Mouse (Mus musculus) hindbrain, embryonic 16.5 days (tissue): ENCODE data around the gene Tekt4. TPM values are rescaled to one million over a fixed set of nuclear protein-coding genes. Genes with fewer than 3 reads are reported as not detected.

Experiments used
- ATAC-seq: fragments of 200-750 bp; cut with Nextera tagmentation; 2 replicates; pipeline ENCODE4 v1.8.0; 2017; ENCODE audit warnings: moderate TSS enrichment, moderate library complexity
- H3K27ac ChIP-seq: fragments of 300-500 bp; sonication (generic); 2 replicates; pipeline ENCODE4 v1.5.1; 2014; ENCODE audit warnings: low read depth, mild to moderate bottlenecking, control low read depth, low read length, moderate library complexity
- H3K27me3 ChIP-seq: fragments of 300-500 bp; sonication (generic); replicated peaks from 2 replicates; pipeline ENCODE4 v1.6.1; 2014; ENCODE audit warnings: low read length; ENCODE audit not compliant: control insufficient read depth, insufficient read depth
- H3K36me3 ChIP-seq: fragments of 300-500 bp; sonication (generic); 2 replicates; pipeline ENCODE4 v1.6.1; 2014; ENCODE audit warnings: mild to moderate bottlenecking, low read length, moderate library complexity, mixed read lengths; ENCODE audit not compliant: control insufficient read depth, insufficient read depth
- H3K4me1 ChIP-seq: fragments of 300-500 bp; sonication (generic); 2 replicates; pipeline ENCODE4 v1.6.1; 2014; ENCODE audit warnings: low read depth, low read length; ENCODE audit not compliant: control insufficient read depth, insufficient read depth
- H3K4me2 ChIP-seq: fragments of 300-500 bp; sonication (generic); 2 replicates; pipeline ENCODE4 v1.6.1; 2014; ENCODE audit warnings: mild to moderate bottlenecking, low read length, control low read depth, moderate library complexity
- H3K4me3 ChIP-seq: fragments of 300-500 bp; sonication (generic); 2 replicates; pipeline ENCODE4 v1.5.1; 2014; ENCODE audit warnings: mild to moderate bottlenecking, low read length, control low read depth, moderate library complexity
- H3K9ac ChIP-seq: fragments of 300-500 bp; sonication (generic); 2 replicates; pipeline ENCODE4 v1.6.1; 2014; ENCODE audit warnings: low read depth, mild to moderate bottlenecking, control low read depth, low read length, moderate library complexity
- H3K9me3 ChIP-seq: fragments of 300-500 bp; sonication (generic); 2 replicates; pipeline ENCODE4 v1.6.1; 2014; ENCODE audit warnings: mild to moderate bottlenecking, low read length, moderate library complexity; ENCODE audit not compliant: control insufficient read depth
- WGBS: fragments of 180-500 bp; shearing (Covaris S2); extraction: QIAGEN DNeasy Blood & Tissue Kit; methylation state at CpG from one replicate; pipeline ENCODE4 v1.1.7; 2014; 5-methylcytosine and 5-hydroxymethylcytosine counted together
- polyA plus RNA-seq: library from polyadenylated mRNA; unstranded; fragments of >200 nt; fragmentation: Nextera tagmentation; extraction: Ambion mirVana; gene quantifications from 2 replicates; pipeline ENCODE4 v1.2.1, GENCODE M21; 2015

Tekt4 gene
- polyA plus RNA-seq, 1 experiment from 2014 or later = 1.4 TPM

DNA sequence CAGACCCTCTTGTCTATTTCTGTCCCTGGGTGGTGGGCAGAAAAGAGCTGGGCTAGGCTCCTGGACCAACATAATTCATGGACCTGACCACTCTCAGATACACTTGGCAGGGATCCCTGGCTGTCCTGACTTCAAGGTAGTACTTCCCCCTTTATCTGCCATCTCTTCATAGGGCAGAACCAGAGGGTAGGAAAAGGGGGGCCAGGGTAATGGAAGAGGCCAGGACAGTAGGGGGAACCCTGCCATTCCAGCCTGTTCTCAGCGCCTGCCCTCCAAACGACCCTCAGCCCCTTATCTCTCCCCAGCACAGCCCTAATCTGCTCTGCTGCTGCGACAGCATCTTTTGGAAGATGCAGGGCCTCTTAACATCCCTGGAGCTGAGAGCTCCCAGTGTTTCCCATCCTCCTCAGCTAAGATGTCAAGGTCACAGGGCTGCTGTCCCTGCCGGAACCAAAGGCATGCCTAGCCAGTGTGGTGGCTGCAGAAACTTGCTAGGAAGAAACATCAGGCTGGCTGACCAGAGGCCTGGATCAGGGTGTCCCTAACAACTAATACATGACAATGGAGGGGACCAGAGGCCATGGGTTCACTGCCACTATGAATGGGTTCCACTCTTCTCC lies 9.0 kb downstream of the Tekt4 start:
- Histone ChIP-seq H3K4me2 (no peak overlapping the region), H3K9ac (no peak overlapping the region), H3K9me3 (no peaks in the 10 kb centered on the region), H3K36me3 (no peaks in the 10 kb centered on the region), H3K27ac (no peak overlapping the region), H3K4me1 (peaks cover 3% of the 10 kb centered on the region; the same call in 1 of the 2 replicates), H3K4me3 (no peak overlapping the region), H3K27me3 (no peaks in the 10 kb centered on the region)
- 51% methylated on average over 4 of the region's 4 CpGs for WGBS
- no peak for ATAC-seq

DNA sequence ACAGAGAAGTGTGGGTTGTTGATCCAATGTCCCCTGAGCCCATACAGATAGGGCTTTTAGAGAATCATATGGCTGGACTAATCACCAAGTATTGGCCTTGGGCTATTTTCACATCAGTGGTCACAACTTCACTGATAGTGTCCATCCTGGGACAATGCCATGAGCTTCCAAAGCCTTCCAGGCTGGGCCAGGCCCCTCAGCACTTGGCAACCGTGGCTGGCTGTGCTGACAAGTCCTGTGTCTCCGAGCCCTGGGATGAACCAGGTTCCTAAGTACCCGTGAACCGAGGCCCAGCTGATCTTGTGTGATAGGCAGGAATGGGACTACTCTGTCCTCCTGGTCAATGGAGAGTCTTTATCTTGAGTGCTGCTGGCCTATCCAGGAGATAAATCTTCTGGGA lies 9.7 kb downstream of the Tekt4 start:
- Histone ChIP-seq H3K36me3 (no peaks in the 10 kb centered on the region), H3K9ac (no peak overlapping the region), H3K4me1 (peaks cover 3% of the 10 kb centered on the region; the same call in 1 of the 2 replicates), H3K4me2 (no peak overlapping the region), H3K9me3 (no peaks in the 10 kb centered on the region), H3K4me3 (no peak overlapping the region), H3K27ac (no peak overlapping the region), H3K27me3 (no peaks in the 10 kb centered on the region)
- 80% methylated on average over 4 of the region's 4 CpGs for WGBS
- ATAC-seq = no peak

DNA sequence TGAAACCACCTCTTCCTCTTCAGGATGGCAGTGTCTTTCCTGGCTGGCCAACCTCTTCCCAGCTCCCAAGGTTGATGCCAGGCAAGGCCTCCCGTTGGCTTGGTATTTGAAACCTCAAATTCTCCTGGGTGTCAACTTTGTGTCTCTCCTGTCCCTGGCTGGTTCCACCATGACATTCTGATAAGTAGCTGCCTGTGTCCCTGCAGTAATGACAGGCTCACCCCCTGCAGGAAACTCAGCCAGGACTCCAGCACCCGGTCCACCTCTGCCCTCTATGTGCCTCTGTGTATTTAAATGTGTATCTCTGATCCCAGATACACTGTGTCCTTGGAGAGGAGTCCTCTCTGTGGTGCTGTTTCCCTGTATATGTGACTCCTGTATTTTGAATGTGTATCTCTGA lies 11.8 kb downstream of the Tekt4 start:
- Histone ChIP-seq H3K9me3 (no peaks in the 10 kb centered on the region), H3K36me3 (no peaks in the 10 kb centered on the region), H3K27ac (no peak overlapping the region), H3K9ac (no peak overlapping the region), H3K4me2 (no peak overlapping the region), H3K4me1 (peaks cover 3% of the 10 kb centered on the region; the same call in 1 of the 2 replicates), H3K27me3 (peaks cover 3% of the 10 kb centered on the region; the same call in 1 of the 2 replicates), H3K4me3 (no peak overlapping the region)
- 86% methylated on average over 2 of the region's 2 CpGs for WGBS
- no peak for ATAC-seq

DNA sequence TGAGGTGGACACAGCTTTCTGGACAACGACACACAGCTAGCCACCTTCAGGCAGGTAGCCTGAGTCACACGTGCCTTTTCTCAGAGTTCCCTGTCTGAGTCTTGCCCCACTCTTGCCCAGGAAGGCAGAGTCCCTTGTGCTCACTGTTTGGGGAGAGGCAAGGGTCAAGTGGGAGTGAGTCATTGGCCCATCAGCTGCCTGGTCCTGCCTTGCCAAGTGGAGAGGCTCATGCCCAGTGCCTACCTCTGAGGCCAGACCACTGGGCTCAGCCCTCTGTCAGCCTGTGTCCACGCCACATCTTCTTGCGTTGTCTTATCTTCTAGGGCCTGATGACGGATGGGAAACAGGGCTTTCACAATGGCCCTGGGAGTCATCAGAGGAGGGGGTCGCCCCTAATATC lies 13.4 kb downstream of the Tekt4 start:
- WGBS = 75% methylated on average over 6 of the region's 6 CpGs
- H3K9ac ChIP-seq = no peak overlapping the region
- H3K36me3 ChIP-seq = no peaks in the 10 kb centered on the region
- H3K9me3 ChIP-seq = no peaks in the 10 kb centered on the region
- peaks cover 13% of the 10 kb centered on the region for H3K27me3 ChIP-seq
- no peak overlapping the region for H3K4me3 ChIP-seq
- H3K4me1 ChIP-seq = peaks cover 5% of the 10 kb centered on the region; the same call in 1 of the 2 replicates
- H3K4me2 ChIP-seq = no peak overlapping the region
- H3K27ac ChIP-seq = no peak overlapping the region
- no peak for ATAC-seq

DNA sequence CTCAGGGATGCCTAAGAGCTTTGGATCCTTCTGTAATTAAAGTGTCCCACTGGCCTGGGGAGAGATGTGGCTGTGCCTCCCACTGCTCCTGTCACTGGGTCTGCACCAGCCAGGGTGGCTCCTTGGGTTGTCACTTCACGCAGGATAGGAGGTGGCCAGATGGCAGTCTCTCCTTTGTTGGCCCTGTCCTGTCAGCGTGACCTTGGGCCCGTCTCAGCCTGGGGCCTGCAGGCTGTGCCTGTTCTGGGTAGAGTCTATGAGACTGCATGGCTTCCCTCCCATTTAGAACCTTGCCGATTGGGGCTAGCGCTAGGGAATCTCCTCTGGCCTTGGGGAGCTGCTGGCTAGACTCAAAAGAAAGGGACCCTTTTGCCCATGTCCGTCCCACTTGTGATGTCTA lies 13.9 kb downstream of the Tekt4 start:
- WGBS = 65% methylated on average over 6 of the region's 6 CpGs
- H3K9ac ChIP-seq = no peak overlapping the region

DNA sequence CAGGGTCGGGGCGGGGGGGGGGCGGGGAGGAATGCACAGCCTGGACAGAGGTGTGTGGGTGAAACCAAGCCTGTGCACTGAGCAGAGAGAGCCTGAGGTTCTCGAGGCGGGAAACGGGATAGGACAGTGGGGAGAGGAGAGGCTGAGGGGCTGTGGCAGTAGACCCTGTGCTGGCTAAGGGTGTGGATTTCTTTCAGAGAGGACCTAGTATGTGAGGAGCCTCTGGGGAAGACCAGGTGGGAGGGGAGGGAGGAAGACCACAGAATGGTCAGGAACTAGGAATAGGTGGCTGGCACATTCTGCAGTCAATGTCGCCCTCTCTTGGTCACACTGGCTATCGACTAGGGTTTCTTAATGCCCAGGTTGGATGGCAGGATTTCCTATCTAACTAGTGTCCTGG lies 15.4 kb downstream of the Tekt4 start:
- Histone ChIP-seq H3K27me3 (peaks cover 18% of the 10 kb centered on the region), H3K9ac (peak overlapping the region; percentile 44), H3K27ac (no peak overlapping the region), H3K36me3 (no peaks in the 10 kb centered on the region), H3K4me2 (no peak overlapping the region), H3K4me1 (peaks cover 12% of the 10 kb centered on the region), H3K9me3 (no peaks in the 10 kb centered on the region), H3K4me3 (no peak overlapping the region)
- peak; percentile 38; the same call in 1 of the 2 replicates for ATAC-seq
- WGBS = 33% methylated on average over 8 of the region's 8 CpGs

More for the DNA sequence above, 13.9 kb downstream of the Tekt4 start:
- H3K27ac ChIP-seq = no peak overlapping the region
- no peaks in the 10 kb centered on the region for H3K9me3 ChIP-seq
- H3K4me1 ChIP-seq = peaks cover 5% of the 10 kb centered on the region; the same call in 1 of the 2 replicates
- H3K4me3 ChIP-seq = no peak overlapping the region
- no peak overlapping the region for H3K4me2 ChIP-seq
- no peak for ATAC-seq
- peaks cover 15% of the 10 kb centered on the region for H3K27me3 ChIP-seq
- no peaks in the 10 kb centered on the region for H3K36me3 ChIP-seq

DNA sequence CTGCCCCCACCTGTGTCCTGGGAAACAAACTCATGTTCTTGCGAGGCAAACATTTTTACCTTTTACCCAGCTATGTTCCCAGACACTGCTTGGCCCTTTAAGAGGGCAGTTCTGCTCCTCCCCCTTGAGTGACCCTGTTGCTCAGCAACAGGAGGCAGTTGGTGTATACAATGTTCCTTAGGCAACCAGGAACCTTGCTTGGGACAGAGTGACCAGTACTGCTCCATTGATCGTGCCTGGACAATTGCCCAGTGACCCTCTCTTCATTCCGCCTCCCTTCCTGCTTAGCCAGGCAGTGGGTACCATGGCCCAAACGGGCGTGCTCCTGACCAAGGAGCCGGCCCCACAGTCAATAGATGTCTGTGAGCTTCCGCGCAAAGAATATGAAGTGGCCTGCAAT lies 17.0 kb downstream of the Tekt4 start:
- WGBS = 24% methylated on average over 8 of the region's 8 CpGs
- Histone ChIP-seq H3K36me3 (no peaks in the 10 kb centered on the region), H3K4me1 (peaks cover 16% of the 10 kb centered on the region), H3K4me2 (peak overlapping the region; percentile 30), H3K4me3 (no peak overlapping the region), H3K27ac (peak overlapping the region; percentile 41; the same call in 1 of the 2 replicates), H3K9ac (no peak overlapping the region), H3K27me3 (peaks cover 22% of the 10 kb centered on the region), H3K9me3 (no peaks in the 10 kb centered on the region)
- ATAC-seq = peak; percentile 83

DNA sequence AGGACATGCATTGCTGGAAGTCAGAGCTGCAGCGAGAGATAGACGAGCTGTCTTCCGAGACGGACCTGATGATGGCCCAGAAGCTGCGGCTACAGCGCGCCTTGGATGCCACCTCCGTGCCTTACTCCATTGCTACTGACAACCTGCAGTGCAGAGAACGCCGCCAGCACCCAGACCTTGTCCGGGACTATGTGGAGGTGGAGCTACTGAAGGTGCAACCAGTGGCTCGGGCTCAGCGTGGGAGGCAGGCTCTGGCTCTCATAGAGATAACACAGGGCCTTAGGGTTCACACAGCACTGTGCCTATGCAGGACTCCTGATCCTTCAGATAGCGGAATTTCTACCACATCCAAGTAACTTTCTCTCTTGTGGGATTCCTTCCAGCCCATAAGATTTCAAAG lies 17.6 kb downstream of the Tekt4 start:
- no peak for ATAC-seq
- Histone ChIP-seq H3K27me3 (peaks cover 23% of the 10 kb centered on the region), H3K9ac (no peak overlapping the region), H3K4me2 (peak overlapping the region; percentile 30), H3K36me3 (no peaks in the 10 kb centered on the region), H3K9me3 (no peaks in the 10 kb centered on the region), H3K4me1 (peaks cover 16% of the 10 kb centered on the region), H3K4me3 (peak overlapping the region; percentile 8; the same call in 1 of the 2 replicates), H3K27ac (peak overlapping the region; percentile 41; the same call in 1 of the 2 replicates)
- WGBS = 55% methylated on average over 14 of the region's 14 CpGs

DNA sequence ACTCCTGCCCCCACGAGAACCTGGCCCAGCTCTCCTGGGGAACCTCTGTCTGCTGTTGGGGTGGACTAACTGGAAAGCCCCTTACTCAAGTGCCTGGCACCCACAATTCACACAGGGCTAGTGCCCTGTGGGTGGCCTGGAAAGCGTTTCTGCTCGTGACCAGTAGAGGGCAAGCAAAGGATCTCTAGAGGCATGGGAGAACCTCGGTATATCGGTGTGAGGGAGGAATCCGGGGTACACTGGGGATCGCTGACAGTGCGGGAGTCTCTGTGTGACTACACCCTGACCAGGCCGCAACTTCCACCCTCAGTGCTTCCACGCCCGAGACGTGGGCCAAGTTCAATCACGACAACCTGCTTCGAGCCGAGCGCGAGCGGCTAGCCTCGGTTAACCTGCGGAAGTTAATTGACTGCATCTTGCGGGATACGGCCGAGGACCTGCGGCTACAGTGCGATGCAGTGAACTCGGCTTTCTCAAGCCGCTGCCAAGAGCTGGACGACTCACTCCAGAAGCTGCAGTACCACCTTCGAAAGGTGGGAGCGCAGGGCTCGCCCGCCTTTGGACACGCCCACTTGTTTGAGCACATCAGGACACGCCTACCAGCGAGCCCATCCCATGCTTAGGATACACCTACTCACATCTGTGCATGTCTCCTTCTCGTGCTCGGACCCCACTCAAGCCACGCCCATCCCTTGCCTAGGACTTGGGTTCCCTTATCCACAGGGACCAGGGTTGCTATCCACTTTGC lies 20.1 kb downstream of the Tekt4 start:
- Histone ChIP-seq H3K9me3 (no peaks in the 10 kb centered on the region), H3K4me3 (peak overlapping the region; percentile 46), H3K4me1 (peaks cover 16% of the 10 kb centered on the region), H3K9ac (peak overlapping the region; percentile 60), H3K4me2 (peak overlapping the region; percentile 88), H3K36me3 (no peaks in the 10 kb centered on the region), H3K27ac (no peak overlapping the region), H3K27me3 (peaks cover 25% of the 10 kb centered on the region)
- 2% methylated on average over 38 of the region's 38 CpGs for WGBS
- ATAC-seq = peak; percentile 50
